Mouse (Mus musculus) embryonic fibroblast, embryonic 13.5 days (primary cell): ENCODE results near the gene Cfap77. TPM values are rescaled to one million over a fixed set of nuclear protein-coding genes. Genes with fewer than 3 reads are reported as not detected.
"Not testable (repeated sequence)": the region's sequence is repeated elsewhere in the genome, so short reads cannot be mapped to it uniquely, and the experiment has no call there.

Experiments
- H3K27ac ChIP-seq: 2 replicates; pipeline ENCODE4 v1.5.1; 2012; ENCODE audit warnings: low read length, control low read depth, inconsistent platforms; ENCODE audit not compliant: insufficient read depth
- H3K4me1 ChIP-seq: 2 replicates; pipeline ENCODE4 v1.6.1; 2011; ENCODE audit warnings: low read length; ENCODE audit not compliant: control insufficient read depth, insufficient read depth
- H3K4me3 ChIP-seq: 2 replicates; pipeline ENCODE4 v1.5.1; 2011; ENCODE audit warnings: mild to moderate bottlenecking, control low read depth, low read length; ENCODE audit not compliant: insufficient read depth
- CTCF ChIP-seq: IDR thresholded peaks from 2 replicates; pipeline ENCODE4 v1.5.1; 2011; ENCODE audit warnings: mild to moderate bottlenecking, control low read depth, low read length, moderate library complexity, borderline replicate concordance; ENCODE audit not compliant: insufficient read depth
- POLR2A ChIP-seq: IDR thresholded peaks from 2 replicates; pipeline ENCODE4 v1.6.1; 2011; ENCODE audit warnings: low read depth, mild to moderate bottlenecking, control low read depth, low read length, moderate library complexity
- polyA plus RNA-seq: library from polyadenylated mRNA; stranded (reverse); fragments of >200 nt; gene quantifications from 2 replicates; pipeline ENCODE4 v1.2.4, GENCODE M21; 2011; ENCODE audit warnings: low read depth; ENCODE audit not compliant: missing spikeins, insufficient read length

Cfap77 gene
- polyA plus RNA-seq = 0.76 TPM in 1 of 2 replicates, not detected in the other

GRCm38 (mm10) chr2:29054991-29055390 is at the start of gene Cfap77:
Gene Cfap77 (minus strand): TSS chr2:29055066.
- no peak for TF ChIP-seq POLR2A
- no peak for TF ChIP-seq CTCF
- Histone ChIP-seq H3K27ac (no peak within 1 kb of the TSS), H3K4me1 (no peaks in the 10 kb centered on the region), H3K4me3 (peak within 1 kb of the TSS; percentile 67)

GRCm38 (mm10) chr2:29102416-29103377 is 47.8 kb upstream of the Cfap77 start:
- H3K4me3 ChIP-seq = not testable (repeated sequence)

GRCm38 (mm10) chr2:29100822-29101534 is 46.1 kb upstream of the Cfap77 start:
- TF ChIP-seq CTCF (no peak), POLR2A (no peak)

More at GRCm38 (mm10) chr2:29102416-29103377, 47.8 kb upstream of the Cfap77 start:
- H3K27ac ChIP-seq, H3K4me1 ChIP-seq: not testable (repeated sequence)

GRCm38 (mm10) chr2:29099646-29100045 is 44.8 kb upstream of the Cfap77 start:
- Histone ChIP-seq H3K27ac (no peak overlapping the region), H3K4me3 (no peak overlapping the region), H3K4me1 (no peaks in the 10 kb centered on the region)
- TF ChIP-seq CTCF (no peak), POLR2A (no peak)

More at GRCm38 (mm10) chr2:29100822-29101534, 46.1 kb upstream of the Cfap77 start:
- Histone ChIP-seq H3K4me1 (no peaks in the 10 kb centered on the region), H3K27ac (peak overlapping the region; percentile 87), H3K4me3 (peak overlapping the region; percentile 2; the same call in 1 of the 2 replicates)

GRCm38 (mm10) chr2:29098786-29099185 is 43.9 kb upstream of the Cfap77 start:
- TF ChIP-seq CTCF = no peak
- TF ChIP-seq POLR2A = no peak
- H3K4me1 ChIP-seq = no peaks in the 10 kb centered on the region
- H3K27ac ChIP-seq = no peak overlapping the region
- no peak overlapping the region for H3K4me3 ChIP-seq

- H3K27ac ChIP-seq, H3K4me3 ChIP-seq, H3K4me1 ChIP-seq: not testable (repeated sequence)
Measured at GRCm38 (mm10) chr2:29097955-29098354, 43.1 kb upstream of the Cfap77 start.

GRCm38 (mm10) chr2:29097465-29097864 is 42.6 kb upstream of the Cfap77 start:
- TF ChIP-seq POLR2A (no peak), CTCF (no peak)
- Histone ChIP-seq H3K4me3 (no peak overlapping the region), H3K4me1 (no peaks in the 10 kb centered on the region), H3K27ac (no peak overlapping the region)

- Histone ChIP-seq H3K4me3 (no peak overlapping the region), H3K27ac (no peak overlapping the region), H3K4me1 (no peaks in the 10 kb centered on the region)
- TF ChIP-seq CTCF = no peak
- TF ChIP-seq POLR2A = no peak
Measured at GRCm38 (mm10) chr2:29096751-29097150, 41.9 kb upstream of the Cfap77 start.

GRCm38 (mm10) chr2:29095674-29096073 is 40.8 kb upstream of the Cfap77 start:
- Histone ChIP-seq H3K27ac (no peak overlapping the region), H3K4me1 (no peaks in the 10 kb centered on the region), H3K4me3 (no peak overlapping the region)
- TF ChIP-seq POLR2A = no peak
- TF ChIP-seq CTCF = no peak

GRCm38 (mm10) chr2:29089276-29089675 is 34.4 kb upstream of the Cfap77 start:
- H3K27ac ChIP-seq, H3K4me3 ChIP-seq, H3K4me1 ChIP-seq: not testable (repeated sequence)
